Mouse (Mus musculus): Measurements from ENCODE around the gene Hist1h4i.

Gene Hist1h4i

GRCm38 (mm10) chr13:22036986-22037385 is 4.2 kb downstream of the Hist1h4i start:
- no peak for DNase-seq (ENCODE audit: low read depth, low spot score)

GRCm38 (mm10) chr13:22036149-22036956 is 4.8 kb downstream of the Hist1h4i start:
- DNase-seq (ENCODE audit: low read depth, low spot score): no peak

GRCm38 (mm10) chr13:22035267-22036148 is 5.7 kb downstream of the Hist1h4i start, which contains the start of the genes Hist1h2ah and Hist1h2bk:
Gene Hist1h2ah (minus strand): TSS chr13:22035568.
Gene Hist1h2bk (plus strand): TSS chr13:22035870.
- DNase-seq (ENCODE audit: low read depth, low spot score): peak; percentile 97

DNA sequence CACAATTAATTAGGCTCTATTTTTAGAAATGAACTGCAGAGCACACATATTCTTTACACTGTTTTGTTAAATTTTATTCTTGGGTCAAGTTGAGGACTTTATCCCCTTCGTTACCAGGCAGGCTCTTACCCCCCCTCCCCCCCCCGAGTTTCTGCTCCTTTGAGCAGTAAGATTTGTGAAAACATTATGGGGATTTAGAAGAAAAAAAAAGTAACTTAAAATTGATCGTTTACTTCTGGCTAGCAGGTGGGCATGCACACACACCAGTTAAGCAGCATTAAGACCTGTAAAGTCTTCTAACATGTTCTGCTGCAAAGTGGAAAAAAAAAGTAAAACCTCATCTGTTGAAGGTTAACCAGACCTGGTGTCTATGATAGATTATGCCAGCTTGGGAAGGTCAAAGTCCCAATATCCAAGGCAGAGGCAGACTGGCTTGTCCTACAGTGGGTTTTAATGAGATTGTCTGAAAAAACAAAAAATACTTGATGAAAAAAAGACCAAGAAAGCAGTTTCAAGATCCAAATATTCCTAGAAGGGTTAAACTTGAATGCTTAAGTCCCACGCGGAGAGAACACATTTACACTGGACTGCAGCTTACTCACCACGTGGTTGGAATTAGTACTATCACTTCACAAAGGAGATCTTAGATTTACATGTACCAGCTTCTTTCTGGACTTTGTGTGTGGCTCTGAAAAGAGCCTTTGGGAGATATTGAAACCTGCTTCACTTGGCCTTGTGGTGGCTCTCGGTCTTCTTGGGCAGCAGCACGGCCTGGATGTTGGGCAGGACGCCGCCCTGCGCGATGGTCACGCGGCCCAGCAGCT is 6.5 kb downstream of the Hist1h4i start:
- no peak for DNase-seq (ENCODE audit: low read depth, low spot score)

GRCm38 (mm10) chr13:22033741-22034442 is 7.3 kb downstream of the Hist1h4i start:
- DNase-seq (ENCODE audit: low read depth, low spot score): no peak

DNA sequence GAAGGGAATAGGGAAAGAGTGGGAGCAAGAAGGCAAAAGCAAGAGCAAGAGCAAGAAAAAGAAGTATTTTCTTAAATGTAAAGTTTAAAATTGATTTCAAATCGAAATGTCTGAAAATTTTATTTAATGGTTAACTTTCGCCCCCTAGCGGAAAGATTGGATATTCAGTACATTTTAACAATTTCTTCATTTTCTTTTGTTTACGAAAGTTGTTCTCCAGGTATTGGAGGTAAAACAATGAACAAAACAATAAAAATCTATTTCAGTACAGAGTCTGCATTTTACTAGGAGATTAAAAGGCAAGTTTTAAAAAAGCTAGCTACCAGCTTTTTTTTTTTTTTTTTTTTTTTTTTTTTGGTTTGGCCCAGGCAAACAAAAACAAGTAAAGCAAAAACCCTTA is 10.7 kb downstream of the Hist1h4i start:
- DNase-seq (ENCODE audit: low read depth, low spot score): no peak

GRCm38 (mm10) chr13:22029928-22030327 is 11.2 kb downstream of the Hist1h4i start:
- DNase-seq (ENCODE audit: low read depth, low spot score): no peak

GRCm38 (mm10) chr13:22028673-22029460 is 12.3 kb downstream of the Hist1h4i start:
- DNase-seq (ENCODE audit: low read depth, low spot score): peak; percentile 97

DNA sequence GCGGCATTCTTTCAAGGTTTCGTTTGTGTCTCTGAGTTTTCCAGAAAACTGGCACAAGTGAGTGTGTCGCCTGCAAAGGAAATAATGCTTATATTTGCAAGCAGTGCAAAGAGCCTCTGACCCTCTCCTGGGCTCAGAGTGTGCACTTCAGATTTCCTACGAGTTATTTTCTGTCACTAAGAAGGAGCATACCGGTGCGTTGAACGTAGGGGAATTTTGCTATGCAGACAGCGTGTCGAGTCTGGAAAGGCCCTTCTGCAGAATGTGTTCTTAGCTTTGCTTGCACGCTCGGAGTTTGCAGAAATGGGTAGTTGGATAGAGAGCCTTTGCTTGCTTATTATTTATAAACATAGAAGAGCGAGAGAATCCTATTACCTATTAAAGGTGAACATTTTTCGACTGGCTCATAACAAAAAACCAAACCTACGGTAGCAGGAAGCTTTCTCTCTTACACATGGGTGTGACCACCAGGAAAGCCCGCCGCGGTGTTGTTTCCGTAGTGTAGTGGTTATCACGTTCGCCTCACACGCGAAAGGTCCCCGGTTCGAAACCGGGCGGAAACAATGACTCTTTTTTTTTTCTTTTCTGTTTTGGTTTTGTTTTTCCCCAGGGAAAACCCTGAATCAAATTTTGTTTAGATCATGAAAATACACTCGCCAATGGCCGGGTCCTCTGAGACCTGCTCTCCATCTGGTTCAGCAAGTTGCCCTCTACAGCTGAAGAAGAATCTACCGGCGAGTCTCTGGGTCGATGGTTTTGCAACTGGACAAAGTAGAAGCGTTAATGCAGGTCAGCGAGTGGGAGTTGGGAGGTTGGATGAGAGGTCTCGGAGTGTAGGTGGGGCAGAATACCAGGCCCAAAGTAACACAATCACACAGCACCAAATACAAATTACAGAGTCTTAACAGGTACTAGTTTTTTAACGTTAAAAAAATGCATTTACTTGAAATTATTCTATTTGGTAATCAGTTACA is 14.8 kb downstream of the Hist1h4i start:
- peak; percentile 90 for DNase-seq (ENCODE audit: low read depth, low spot score)

DNA sequence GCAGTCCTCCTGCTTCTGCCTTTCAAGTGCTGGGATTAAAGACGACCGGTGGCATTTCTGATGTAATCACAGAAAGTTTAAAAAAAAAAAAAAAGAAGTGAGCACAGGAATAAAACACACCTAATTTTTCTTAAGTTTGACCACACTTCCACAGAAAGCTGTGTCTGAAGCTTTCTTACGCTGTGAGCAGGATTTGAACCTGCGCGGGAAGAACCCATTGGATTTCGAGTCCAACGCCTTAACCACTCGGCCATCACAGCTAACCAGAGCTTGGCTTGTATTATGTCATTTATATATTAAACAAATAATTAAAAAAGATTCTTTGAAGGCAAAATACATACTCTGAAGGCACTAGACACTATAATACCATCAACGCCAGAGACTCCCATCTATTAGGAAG is 18.9 kb downstream of the Hist1h4i start:
- peak; percentile 94 for DNase-seq (ENCODE audit: low read depth, low spot score)

- no peak for DNase-seq (ENCODE audit: low read depth, low spot score)
Measured at GRCm38 (mm10) chr13:22021581-22021980, 19.6 kb downstream of the Hist1h4i start.

DNA sequence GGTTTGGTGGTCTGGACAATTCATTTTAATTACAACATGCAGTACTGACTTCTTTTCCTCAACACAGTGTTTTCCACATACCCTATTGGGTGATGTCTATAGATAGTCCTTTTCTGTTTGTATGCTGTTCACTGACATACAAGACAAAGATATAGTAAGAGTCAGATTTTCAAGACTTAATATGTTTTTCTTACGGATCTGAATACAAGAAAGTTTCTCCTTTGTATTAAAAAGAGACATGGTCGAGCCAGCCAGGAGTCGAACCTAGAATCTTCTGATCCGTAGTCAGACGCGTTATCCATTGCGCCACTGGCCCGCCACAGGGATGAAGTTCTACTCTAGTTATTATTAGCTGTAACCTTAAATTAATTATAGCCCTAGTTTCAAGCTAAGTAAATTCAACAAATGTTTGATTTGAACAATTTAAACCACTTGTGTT is 20.2 kb downstream of the Hist1h4i start:
- DNase-seq (ENCODE audit: low read depth, low spot score): no peak

- DNase-seq (ENCODE audit: low read depth, low spot score): no peak
Measured at GRCm38 (mm10) chr13:22019934-22020835, 21.0 kb downstream of the Hist1h4i start.

- DNase-seq (ENCODE audit: low read depth, low spot score): peak; percentile 93
Measured at GRCm38 (mm10) chr13:22015479-22016450, 25.4 kb downstream of the Hist1h4i start.

DNA sequence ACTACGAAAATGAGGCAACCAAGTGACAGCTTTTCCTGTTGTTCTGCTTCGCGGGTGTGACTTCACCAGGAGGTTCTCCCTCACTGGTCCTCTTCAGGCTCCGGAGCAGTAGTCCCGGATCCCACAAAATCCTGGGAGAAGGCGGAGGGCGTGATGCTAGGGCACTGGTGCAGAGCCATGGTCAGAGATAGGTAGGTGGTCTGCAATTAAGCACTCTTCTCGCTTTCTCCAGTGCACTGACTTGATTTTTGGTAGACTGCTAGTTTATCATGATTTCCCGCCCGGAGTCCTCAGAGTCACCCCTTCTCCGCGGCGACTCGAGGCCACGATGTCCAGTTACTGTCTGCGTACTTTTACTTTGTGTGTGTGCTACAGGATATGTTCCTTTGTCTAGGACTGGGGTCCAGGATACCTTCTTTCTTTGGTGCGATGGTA is 26.7 kb downstream of the Hist1h4i start:
- DNase-seq (ENCODE audit: low read depth, low spot score): no peak

GRCm38 (mm10) chr13:22013716-22014115 is 27.4 kb downstream of the Hist1h4i start:
- DNase-seq (ENCODE audit: low read depth, low spot score): no peak

DNA sequence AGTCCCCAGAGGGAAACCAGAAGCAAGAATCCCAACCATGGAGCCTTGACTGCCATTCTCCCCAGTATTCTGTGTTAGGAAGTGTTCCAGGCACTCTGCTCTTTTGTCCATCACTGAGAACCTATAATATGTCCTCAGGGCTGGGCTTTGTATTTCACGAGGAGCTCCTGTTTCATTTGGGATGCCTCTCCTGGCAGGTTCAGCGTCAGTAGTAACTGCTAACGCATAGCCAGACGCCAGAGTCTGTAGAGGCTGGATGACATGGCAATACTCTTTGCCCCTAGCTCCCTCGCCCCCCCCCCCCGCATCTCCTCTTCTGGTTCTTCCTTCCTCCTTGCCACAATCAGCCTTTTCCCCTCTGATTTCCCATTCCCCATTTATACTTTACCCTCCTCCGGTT is 31.5 kb downstream of the Hist1h4i start, which contains the start of gene Prss16:
Gene Prss16, minus strand, starts transcription at position 101 of the 400 bp plus-strand sequence.
- no peak for DNase-seq (ENCODE audit: low read depth, low spot score)
